Mouse (Mus musculus) heart, embryonic 15.5 days (tissue): ENCODE measurements around the gene Bcl2l15. TPM values are rescaled to one million over a fixed set of nuclear protein-coding genes. Genes with fewer than 3 reads are reported as not detected.

ENCODE experiments used
- ATAC-seq: fragments of 200-750 bp; cut with Nextera tagmentation; replicated peaks from 2 replicates; pipeline ENCODE4 v1.8.0; 2017; ENCODE audit warnings: low read depth, moderate TSS enrichment; ENCODE audit not compliant: insufficient number of reproducible peaks, insufficient read depth, low FRiP score
- H3K27ac ChIP-seq: fragments of 300-500 bp; sonication (generic); 2 replicates; pipeline ENCODE4 v1.5.1; 2015; ENCODE audit warnings: mild to moderate bottlenecking, inconsistent platforms
- H3K27me3 ChIP-seq: fragments of 300-500 bp; sonication (generic); 2 replicates; pipeline ENCODE4 v1.6.1; 2015; ENCODE audit warnings: inconsistent platforms
- H3K36me3 ChIP-seq: fragments of 300-500 bp; sonication (generic); 2 replicates; pipeline ENCODE4 v1.6.1; 2015; ENCODE audit warnings: mild to moderate bottlenecking, inconsistent platforms
- H3K4me1 ChIP-seq: fragments of 300-500 bp; sonication (generic); replicated peaks from 2 replicates; pipeline ENCODE4 v1.6.1; 2015; ENCODE audit warnings: inconsistent platforms
- H3K4me2 ChIP-seq: fragments of 300-500 bp; sonication (generic); 2 replicates; pipeline ENCODE4 v1.6.1; 2015; ENCODE audit warnings: inconsistent platforms, mild to moderate bottlenecking, moderate library complexity
- H3K4me3 ChIP-seq: fragments of 300-500 bp; sonication (generic); 2 replicates; pipeline ENCODE4 v1.5.1; 2015; ENCODE audit warnings: mild to moderate bottlenecking, inconsistent platforms
- H3K9ac ChIP-seq: fragments of 300-500 bp; sonication (generic); 2 replicates; pipeline ENCODE4 v1.6.1; 2015; ENCODE audit warnings: mild to moderate bottlenecking, inconsistent platforms
- H3K9me3 ChIP-seq: fragments of 300-500 bp; sonication (generic); replicated peaks from 2 replicates; pipeline ENCODE4 v1.6.1; 2016; ENCODE audit warnings: inconsistent platforms
- WGBS: fragments of 180-500 bp; shearing (Covaris S2); methylation state at CpG from one replicate; pipeline ENCODE4 v1.1.7; 2015; ENCODE audit warnings: mixed read lengths; 5-methylcytosine and 5-hydroxymethylcytosine counted together
- polyA plus RNA-seq: library from polyadenylated mRNA; unstranded; fragments of >200 nt; fragmentation: Nextera tagmentation; extraction: Ambion mirVana; gene quantifications from 2 replicates; pipeline ENCODE4 v1.2.1, GENCODE M21; 2015

Bcl2l15 gene
- polyA plus RNA-seq, 1 experiment from 2014 or later = 0.26 TPM

DNA sequence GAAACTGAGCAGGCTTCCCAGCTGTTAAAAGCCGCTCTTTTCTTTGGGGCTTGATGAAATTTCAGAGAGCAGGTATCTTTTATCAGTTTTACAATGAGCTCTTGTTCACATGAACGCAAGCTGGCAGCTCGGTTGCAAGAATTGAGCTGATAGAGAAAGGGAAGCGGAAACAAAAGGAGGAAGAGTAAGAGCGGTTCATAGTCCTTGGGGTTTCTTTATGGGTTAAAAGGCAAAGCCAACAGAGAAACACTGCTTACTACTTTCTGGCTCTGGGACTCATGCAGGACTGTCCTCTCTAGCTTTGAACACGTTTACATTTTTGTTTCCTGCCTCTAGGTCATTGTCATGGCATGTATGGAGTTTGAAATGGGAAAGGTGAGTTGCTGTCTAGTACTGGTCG lies 41.9 kb downstream of the Bcl2l15 start:
- Histone ChIP-seq H3K27me3 (no peaks in the 10 kb centered on the region), H3K9ac (no peak overlapping the region), H3K36me3 (no peaks in the 10 kb centered on the region), H3K4me3 (no peak overlapping the region), H3K4me2 (no peak overlapping the region), H3K27ac (no peak overlapping the region), H3K9me3 (no peaks in the 10 kb centered on the region), H3K4me1 (no peaks in the 10 kb centered on the region)
- 53% methylated on average over 7 of the region's 7 CpGs for WGBS
- ATAC-seq = no peak

DNA sequence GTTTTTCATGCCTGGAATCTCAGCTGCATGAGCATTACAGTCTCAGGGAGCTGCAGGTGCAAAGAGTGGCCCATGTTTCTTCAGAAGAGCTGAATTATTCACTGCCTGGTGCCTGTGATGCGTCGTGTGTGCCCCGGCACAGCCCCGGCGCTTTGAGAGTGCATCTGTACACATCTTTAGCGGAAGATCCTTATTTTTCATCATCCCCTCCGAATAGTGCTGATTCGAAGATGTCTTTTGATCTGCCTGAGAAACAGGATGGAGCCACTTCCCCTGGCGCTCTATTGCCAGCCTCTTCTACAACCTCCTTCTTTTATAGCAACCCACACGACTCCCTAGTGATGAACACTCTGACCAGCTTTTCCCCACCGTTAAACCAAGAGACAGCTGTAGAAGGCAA lies 53.5 kb downstream of the Bcl2l15 start:
- Histone ChIP-seq H3K27ac (no peak overlapping the region), H3K4me1 (no peaks in the 10 kb centered on the region), H3K4me2 (no peak overlapping the region), H3K36me3 (no peaks in the 10 kb centered on the region), H3K9ac (no peak overlapping the region), H3K9me3 (no peaks in the 10 kb centered on the region), H3K4me3 (no peak overlapping the region), H3K27me3 (no peaks in the 10 kb centered on the region)
- ATAC-seq = no peak
- 69% methylated on average over 11 of the region's 11 CpGs for WGBS

DNA sequence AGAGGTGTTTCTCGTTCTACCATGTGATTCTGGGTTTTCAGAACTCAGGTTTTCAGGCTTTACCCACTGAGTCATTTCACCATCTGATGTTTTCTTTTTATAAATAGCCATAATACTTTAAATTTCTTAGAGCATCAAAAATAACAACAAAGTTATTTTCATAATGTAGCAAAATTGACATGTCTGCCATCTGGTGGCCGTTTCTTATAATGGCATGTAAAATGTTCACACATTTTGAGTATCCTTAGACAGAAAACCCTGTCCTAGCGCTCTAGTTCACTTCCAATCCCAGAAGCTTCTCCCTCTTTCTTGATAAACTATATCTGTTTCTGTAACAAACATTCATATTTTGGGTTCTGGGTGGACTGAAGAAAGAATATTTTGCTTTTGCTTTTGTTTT lies 55.2 kb downstream of the Bcl2l15 start:
- Histone ChIP-seq H3K4me2 (no peak overlapping the region), H3K9me3 (no peaks in the 10 kb centered on the region), H3K4me3 (no peak overlapping the region), H3K9ac (no peak overlapping the region), H3K36me3 (no peaks in the 10 kb centered on the region), H3K27me3 (no peaks in the 10 kb centered on the region), H3K4me1 (no peaks in the 10 kb centered on the region), H3K27ac (no peak overlapping the region)
- ATAC-seq = no peak
- WGBS = 25% methylated on average over 3 of the region's 3 CpGs

DNA sequence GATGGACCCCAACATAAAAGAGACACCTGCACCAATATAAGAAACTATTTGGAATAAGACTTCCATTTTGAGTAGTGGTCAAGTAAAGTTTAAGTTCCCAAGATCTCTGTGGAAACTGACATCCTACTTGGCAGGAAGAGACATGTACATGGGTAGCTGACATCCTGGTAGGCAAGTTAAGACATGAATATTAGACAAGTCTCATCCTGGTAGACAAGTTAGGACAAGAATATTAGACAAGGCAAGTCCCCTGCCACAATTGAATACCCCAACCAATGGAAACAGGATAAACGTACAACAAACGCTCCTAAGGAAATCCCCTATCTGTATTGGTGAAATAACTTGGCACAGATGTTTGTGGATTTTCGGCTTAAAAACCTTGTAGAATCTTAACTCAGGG lies 61.0 kb downstream of the Bcl2l15 start:
- WGBS = 75% methylated on average over 3 of the region's 3 CpGs
- H3K27me3 ChIP-seq = no peaks in the 10 kb centered on the region
- no peak overlapping the region for H3K4me2 ChIP-seq
- no peaks in the 10 kb centered on the region for H3K36me3 ChIP-seq
- no peak overlapping the region for H3K9ac ChIP-seq
- no peaks in the 10 kb centered on the region for H3K9me3 ChIP-seq
- no peak overlapping the region for H3K4me3 ChIP-seq
- H3K4me1 ChIP-seq = no peaks in the 10 kb centered on the region
- no peak overlapping the region for H3K27ac ChIP-seq
- ATAC-seq = no peak

Other genes with a start within 250 kb of the Bcl2l15 start
- gene Atg4a-ps, start 186.5 kb upstream of the Bcl2l15 start, polyA plus RNA-seq = 0.10 and 0.29 TPM in 2 replicates
- 19.5 and 29.9 TPM in 2 replicates for gene Olfml3, start 94.6 kb upstream of the Bcl2l15 start, polyA plus RNA-seq
- gene Gm10964, start 93.2 kb upstream of the Bcl2l15 start, polyA plus RNA-seq = not detected in 2 replicates
- 8.9 and 10.6 TPM in 2 replicates for gene Hipk1, start 41.0 kb upstream of the Bcl2l15 start, polyA plus RNA-seq
- gene Dclre1b, start 23.2 kb upstream of the Bcl2l15 start, polyA plus RNA-seq = 14.4 and 20.5 TPM in 2 replicates
- gene Ap4b1, start 23.1 kb upstream of the Bcl2l15 start, polyA plus RNA-seq = 13.6 and 19.0 TPM in 2 replicates
- gene Gm43064, start 23.0 kb upstream of the Bcl2l15 start, polyA plus RNA-seq = 0.23 TPM in 1 of 2 replicates, not detected in the other
- 0.93 and 3.4 TPM in 2 replicates for gene Ptpn22, start 27.2 kb downstream of the Bcl2l15 start, polyA plus RNA-seq
- 5.7 and 5.8 TPM in 2 replicates for gene Rsbn1, start 81.5 kb downstream of the Bcl2l15 start, polyA plus RNA-seq
- gene Phtf1, start 135.5 kb downstream of the Bcl2l15 start, polyA plus RNA-seq = 12.8 and 18.2 TPM in 2 replicates